ENCODE assay signal across 10 mouse cellular contexts in the genomic region with DNA sequence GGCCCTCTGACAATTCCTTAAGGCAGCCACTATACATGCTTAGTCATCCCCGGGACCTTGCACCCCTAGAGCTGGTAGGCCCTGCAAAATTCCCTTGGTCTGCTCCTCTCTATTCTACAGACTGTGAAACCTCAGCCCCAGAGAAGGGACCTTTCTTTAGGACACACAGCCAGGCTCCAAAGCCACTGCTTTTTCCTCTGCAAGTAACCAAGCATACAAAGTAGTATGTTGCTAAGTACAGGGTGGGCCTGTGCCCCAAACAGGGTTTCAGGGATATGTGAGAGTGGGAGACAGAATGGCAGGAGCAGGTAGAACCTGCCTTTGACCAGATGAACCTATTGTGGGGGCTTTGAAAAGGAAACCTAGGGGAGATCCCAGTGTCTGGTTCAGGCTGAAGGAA. TPM values are rescaled to one million over a fixed set of nuclear protein-coding genes. Genes with fewer than 3 reads are reported as not detected.
A peak's percentile ranks its signal among the peaks of the same experiment; 100 is the strongest.
DNase-seq lines count a peak whose midpoint lies in the region; ATAC-seq and TF ChIP-seq lines count a peak whose summit lies in the region.
"Had no signal": no experiment of that assay in that cellular context is flagged by ENCODE, and none has a peak within 500 bp of the region (broad histone marks: within the 10 kb centered on the region; RNA-seq: fewer than 3 reads in every experiment).

No protein-coding gene starts in this region.

- TF ChIP-seq EP300 in stomach, postnatal 0 days (optimal IDR thresholded peaks at IDR 0.05): no peak

- 83% methylated on average over 1 of the region's 1 CpGs for WGBS in heart, embryonic 11.5 days (ENCODE audit: insufficient replicate concordance)
- 88% methylated on average over 1 of the region's 1 CpGs for WGBS in limb, embryonic 13.5 days
- WGBS in stomach, postnatal 0 days: 87% methylated on average over 1 of the region's 1 CpGs

- no peaks in the 10 kb centered on the region for H3K36me3 ChIP-seq in heart, embryonic 11.5 days (ENCODE audit: control insufficient read depth, insufficient read depth, low read length)
- H3K36me3 ChIP-seq in megakaryocyte, embryonic 14.5 days (replicated peaks; ENCODE audit: low read length): peaks cover 37% of the 10 kb centered on the region
- peaks cover 40% of the 10 kb centered on the region for H3K36me3 ChIP-seq in limb, embryonic 13.5 days
- no peaks in the 10 kb centered on the region for H3K36me3 ChIP-seq in stomach, postnatal 0 days (ENCODE audit: control insufficient read depth, insufficient read depth, low read length)

- no peak for ATAC-seq in heart, embryonic 11.5 days (replicated peaks; ENCODE audit: insufficient number of reproducible peaks, low FRiP score, low TSS enrichment)
- no peak for ATAC-seq in megakaryocyte, adult 5-6 weeks (ENCODE audit: poor library complexity, severe bottlenecking)
- no peak for ATAC-seq in limb, embryonic 13.5 days (ENCODE audit: low FRiP score, low read depth)
- ATAC-seq in stomach, postnatal 0 days (ENCODE audit: low FRiP score, low TSS enrichment): no peak
- ATAC-seq: liver, postnatal 0 days had no signal

- TF ChIP-seq CTCF in stomach, postnatal 0 days (IDR thresholded peaks at IDR 0.05; ENCODE audit: low read depth): no peak

- intact Hi-C loops in heart, postnatal 36 days (cut with DNase I): loop anchor here (5.0 kb wide), 1 partner anchor 45 kb away; no protein-coding TSS in a partner anchor

- H3K9me3 ChIP-seq in heart, embryonic 11.5 days (replicated peaks; ENCODE audit: control insufficient read depth, low read length): no peaks in the 10 kb centered on the region
- no peaks in the 10 kb centered on the region for H3K9me3 ChIP-seq in megakaryocyte, embryonic 14.5 days
- H3K9me3 ChIP-seq in limb, embryonic 13.5 days: no peaks in the 10 kb centered on the region
- no peaks in the 10 kb centered on the region for H3K9me3 ChIP-seq in stomach, postnatal 0 days (ENCODE audit: control insufficient read depth, low read length)

- H3K4me2 ChIP-seq in heart, embryonic 11.5 days: peak overlapping the region; percentile 98
- peak overlapping the region; percentile 89 for H3K4me2 ChIP-seq in limb, embryonic 13.5 days (replicated peaks)
- H3K4me2 ChIP-seq in stomach, postnatal 0 days (replicated peaks; ENCODE audit: low read depth): peak overlapping the region; percentile 98; the same call in 1 of the 2 replicates

- H3K4me3 ChIP-seq in heart, embryonic 11.5 days (ENCODE audit: low read depth, low read length): no peak overlapping the region
- H3K4me3 ChIP-seq in megakaryocyte, embryonic 14.5 days (replicated peaks): peak overlapping the region; percentile 95
- H3K4me3 ChIP-seq in limb, embryonic 13.5 days: peak overlapping the region; percentile 79
- peak overlapping the region; percentile 73; the same call in 1 of the 2 replicates for H3K4me3 ChIP-seq in stomach, postnatal 0 days (ENCODE audit: low read depth, low read length)

- DNase-seq in heart, postnatal 36 days: no peak
- DNase-seq in stomach, postnatal 0 days (ENCODE audit: low spot score): no peak
- no peak for DNase-seq in cerebellum, adult 18-20 months
- no peak for DNase-seq in thymus, postnatal 36 days
- DNase-seq: liver, postnatal 0 days; right cerebral cortex, postnatal 25 days had no signal

- H3K9ac ChIP-seq in heart, embryonic 11.5 days (ENCODE audit: low read depth, low read length): no peak overlapping the region
- H3K9ac ChIP-seq in limb, embryonic 13.5 days: peak overlapping the region; percentile 88
- no peak overlapping the region for H3K9ac ChIP-seq in stomach, postnatal 0 days (ENCODE audit: low read length)

- 0 out of 2 replicates have a peak, but pooled peaks cover 2% of the 10 kb centered on the region for H3K4me1 ChIP-seq in heart, embryonic 11.5 days (ENCODE audit: control insufficient read depth, insufficient read depth, low read length)
- H3K4me1 ChIP-seq in megakaryocyte, embryonic 14.5 days: peaks cover 41% of the 10 kb centered on the region
- peaks cover 15% of the 10 kb centered on the region for H3K4me1 ChIP-seq in limb, embryonic 13.5 days
- no peaks in the 10 kb centered on the region for H3K4me1 ChIP-seq in stomach, postnatal 0 days (replicated peaks; ENCODE audit: control insufficient read depth, insufficient read depth)

- no peaks in the 10 kb centered on the region for H3K27me3 ChIP-seq in heart, embryonic 11.5 days (ENCODE audit: control insufficient read depth, insufficient read depth, low read length)
- no peaks in the 10 kb centered on the region for H3K27me3 ChIP-seq in megakaryocyte, embryonic 14.5 days (replicated peaks)
- H3K27me3 ChIP-seq in limb, embryonic 13.5 days: peaks cover 4% of the 10 kb centered on the region; the same call in 1 of the 2 replicates
- H3K27me3 ChIP-seq in stomach, postnatal 0 days (ENCODE audit: control insufficient read depth, insufficient read depth, low read length): no peaks in the 10 kb centered on the region

- no peak overlapping the region for H3K27ac ChIP-seq in heart, embryonic 11.5 days (ENCODE audit: low read depth, low read length)
- H3K27ac ChIP-seq in limb, embryonic 13.5 days: no peak overlapping the region
- H3K27ac ChIP-seq in stomach, postnatal 0 days (replicated peaks): no peak overlapping the region

RNA-seq across cellular contexts. Expression of a gene that starts 1.2 kb away (rescaled TPM):
- 2.6 and 3.3 TPM in 2 replicates for polyA plus RNA-seq in heart, embryonic 11.5 days (2014; fragmentation: Nextera tagmentation; extraction: Ambion mirVana)
- 1 to 10 TPM; 4.5 to 4.9 TPM for total RNA-seq in heart, postnatal 36 days (2021)
- polyA plus RNA-seq in megakaryocyte, embryonic 14.5 days (2012; ENCODE audit: insufficient read depth, low replicate concordance): 54.8 and 104 TPM in 2 replicates
- 9.5 and 11.8 TPM in 2 replicates for total RNA-seq in megakaryocyte, adult 5-6 weeks (2015)
- 7.5 and 8.3 TPM in 2 replicates for total RNA-seq in megakaryocyte, adult 5-6 weeks (2017)
- 8.4 and 9.0 TPM in 2 replicates for polyA plus RNA-seq in limb, embryonic 13.5 days (2015; fragmentation: Nextera tagmentation; extraction: Ambion mirVana)
- 1.9 and 2.2 TPM in 2 replicates for polyA plus RNA-seq in stomach, postnatal 0 days (2015; fragmentation: Nextera tagmentation; extraction: Ambion mirVana)

RNA-seq across cellular contexts. Expression of a gene that starts 47.9 kb away (rescaled TPM):
- polyA plus RNA-seq in heart, embryonic 11.5 days (2014; fragmentation: Nextera tagmentation; extraction: Ambion mirVana): 344 and 355 TPM in 2 replicates
- total RNA-seq in heart, postnatal 36 days (2021): 100 to 1,000 TPM; 143 to 145 TPM
- 58.4 and 156 TPM in 2 replicates for polyA plus RNA-seq in megakaryocyte, embryonic 14.5 days (2012; ENCODE audit: insufficient read depth, low replicate concordance)
- total RNA-seq in megakaryocyte, adult 5-6 weeks (2015): 160 and 176 TPM in 2 replicates
- total RNA-seq in megakaryocyte, adult 5-6 weeks (2017): 191 and 197 TPM in 2 replicates
- polyA plus RNA-seq in limb, embryonic 13.5 days (2015; fragmentation: Nextera tagmentation; extraction: Ambion mirVana): 474 and 480 TPM in 2 replicates
- 238 and 242 TPM in 2 replicates for polyA plus RNA-seq in stomach, postnatal 0 days (2015; fragmentation: Nextera tagmentation; extraction: Ambion mirVana)

RNA-seq across cellular contexts. Expression of a gene that starts 59.9 kb away (rescaled TPM):
- polyA plus RNA-seq in heart, embryonic 11.5 days (2014; fragmentation: Nextera tagmentation; extraction: Ambion mirVana): 24.3 and 27.7 TPM in 2 replicates
- total RNA-seq in heart, postnatal 36 days (2021): 100 to 1,000 TPM in 1 of 2 experiments, 10 to 100 TPM in 1; 67.1 to 103 TPM
- polyA plus RNA-seq in megakaryocyte, embryonic 14.5 days (2012; ENCODE audit: insufficient read depth, low replicate concordance): 0.19 TPM in 1 of 2 replicates, not detected in the other
- total RNA-seq in megakaryocyte, adult 5-6 weeks (2015): not detected in 2 replicates
- not detected in 2 replicates for total RNA-seq in megakaryocyte, adult 5-6 weeks (2017)
- 49.7 and 53.8 TPM in 2 replicates for polyA plus RNA-seq in limb, embryonic 13.5 days (2015; fragmentation: Nextera tagmentation; extraction: Ambion mirVana)
- polyA plus RNA-seq in stomach, postnatal 0 days (2015; fragmentation: Nextera tagmentation; extraction: Ambion mirVana): 254 and 340 TPM in 2 replicates

Comparison
In these comparisons a context has a peak if more than half of its experiments do, and no peak if none do; other contexts are left out.
1. RNA of a gene that starts 59.9 kb away (polyA plus RNA-seq): 254 to 340 TPM in stomach, postnatal 0 days, 49.7 to 53.8 TPM in limb, embryonic 13.5 days and 24.3 to 27.7 TPM in heart, embryonic 11.5 days; 0.19 TPM in megakaryocyte, embryonic 14.5 days; every median in the first group is over 10 times any median in the second.
2. Peak in every context shown above with its lines, with median percentiles within 50 percentile points of each other: H3K4me2 ChIP-seq.